Mouse (Mus musculus) layer of hippocampus, adult 2 months (tissue): ENCODE measurements around the gene Otop2. TPM values are rescaled to one million over a fixed set of nuclear protein-coding genes. Genes with fewer than 3 reads are reported as not detected.

ENCODE experiments used
- DNase-seq, 2 experiments: peaks; one replicate each; pipeline ENCODE4 v3.0.0; 2022; ENCODE audit warnings: low spot score in 2 of 2
- H3K27ac ChIP-seq: fragments of 200-600 bp; 2 replicates; pipeline ENCODE4 v1.8.1; 2022
- H3K4me3 ChIP-seq: fragments of 200-600 bp; 2 replicates; pipeline ENCODE4 v1.8.1; 2022; ENCODE audit warnings: mild to moderate bottlenecking
- CTCF ChIP-seq: fragments of 200-600 bp; conservative IDR thresholded peaks from 2 replicates; pipeline ENCODE4 v1.8.1; 2022; ENCODE audit warnings: antibody characterized with exemption, mild to moderate bottlenecking, moderate library complexity
- total RNA-seq, 2 experiments: library from RNA; stranded (reverse); gene quantifications; 2 replicates each; pipeline ENCODE4 v1.2.3; 2021

Otop2 gene
- total RNA-seq, 2 experiments from 2014 or later = 0.51 to 0.59 TPM

DNA sequence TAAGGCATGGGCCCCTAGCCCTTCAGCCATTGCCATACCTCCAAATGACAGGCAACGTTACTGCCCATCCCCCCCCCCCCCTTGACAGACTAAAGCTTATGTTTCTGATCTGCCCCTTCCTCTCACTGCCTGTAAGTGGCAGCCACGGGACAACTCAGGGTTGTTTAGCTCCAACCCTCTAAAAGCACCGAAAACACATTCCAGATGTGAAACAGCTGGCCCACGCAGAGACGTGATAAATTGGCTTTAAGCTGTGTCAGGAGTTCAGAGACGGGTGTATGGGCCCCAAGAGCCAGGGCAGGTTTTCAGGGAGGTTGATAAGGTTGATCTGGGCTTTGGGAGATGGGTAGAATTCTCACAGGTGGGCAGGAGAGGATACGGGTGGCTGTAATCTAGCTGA lies 38.6 kb downstream of the Otop2 start:
- H3K4me3 ChIP-seq = no peak overlapping the region
- no peak overlapping the region for H3K27ac ChIP-seq
- TF ChIP-seq CTCF = no peak
- DNase-seq = no peak

DNA sequence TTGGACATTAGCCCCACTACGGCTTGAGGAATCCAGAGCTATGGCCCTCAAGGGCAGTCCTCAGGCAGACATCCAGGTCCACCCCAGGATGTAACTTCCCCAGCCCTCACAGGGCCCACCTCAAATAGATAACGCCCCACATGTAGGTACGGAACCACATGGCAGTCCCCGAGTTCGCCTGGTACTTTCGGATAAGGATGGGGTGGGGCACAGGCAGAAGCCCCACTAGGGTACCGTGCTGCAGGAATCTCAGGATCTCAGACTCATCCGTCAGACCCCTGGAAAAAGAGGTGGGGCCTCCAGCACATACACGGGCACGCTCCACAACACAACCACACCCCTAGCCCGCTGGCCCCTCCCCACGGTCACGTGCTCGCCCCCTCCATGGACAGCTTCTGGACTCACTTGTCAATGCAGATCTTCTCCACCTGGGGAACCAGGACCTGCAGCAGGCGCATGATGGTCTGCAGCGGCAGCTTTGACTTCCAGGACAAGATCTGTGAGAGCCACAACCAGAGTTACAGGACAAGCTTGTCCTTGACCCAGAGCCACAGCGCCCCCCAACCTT lies 41.8 kb downstream of the Otop2 start:
- DNase-seq = no peak
- H3K4me3 ChIP-seq = no peak overlapping the region
- H3K27ac ChIP-seq = no peak overlapping the region
- TF ChIP-seq CTCF = no peak

DNA sequence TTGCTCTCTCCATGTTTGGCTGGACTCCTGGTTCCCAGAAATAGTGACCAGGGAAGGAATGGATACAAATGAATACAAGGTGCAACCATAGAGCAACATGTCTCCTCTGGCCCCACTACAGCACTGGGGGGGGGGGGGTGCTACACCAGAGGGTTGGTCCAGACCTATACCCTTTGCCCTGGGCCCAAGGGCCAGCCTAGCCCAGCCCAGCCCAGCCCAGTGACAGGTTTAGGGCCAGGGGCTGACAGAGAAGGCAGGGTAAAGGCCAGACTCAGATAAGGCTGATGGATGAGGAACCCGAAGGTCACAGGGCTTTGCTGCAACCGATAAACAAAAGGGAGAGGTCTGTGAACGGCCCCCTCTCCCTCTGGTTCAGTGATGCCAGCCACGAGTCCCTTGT lies 43.0 kb downstream of the Otop2 start:
- no peak for DNase-seq
- no peak overlapping the region for H3K27ac ChIP-seq
- H3K4me3 ChIP-seq = no peak overlapping the region
- TF ChIP-seq CTCF = no peak

DNA sequence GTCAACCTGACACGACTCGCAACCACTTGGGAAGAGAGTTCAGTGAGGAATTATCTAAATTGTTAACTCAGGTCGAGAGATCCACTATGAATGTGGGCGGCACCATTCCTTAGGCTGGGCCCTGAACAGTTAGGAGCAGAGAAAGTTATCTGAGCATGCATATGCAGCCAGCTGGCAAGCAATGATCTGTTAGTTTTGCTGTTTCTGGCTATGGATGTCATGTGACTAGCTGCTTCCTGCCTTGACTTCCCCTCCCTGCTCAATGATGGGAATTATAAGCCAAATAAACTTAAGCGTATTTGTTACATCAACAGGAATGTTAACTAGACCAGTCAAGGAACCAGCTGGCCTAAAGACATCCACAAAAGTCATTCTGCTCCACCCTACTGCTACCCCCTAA lies 46.4 kb downstream of the Otop2 start:
- no peak for DNase-seq
- TF ChIP-seq CTCF = no peak
- no peak overlapping the region for H3K27ac ChIP-seq
- no peak overlapping the region for H3K4me3 ChIP-seq

DNA sequence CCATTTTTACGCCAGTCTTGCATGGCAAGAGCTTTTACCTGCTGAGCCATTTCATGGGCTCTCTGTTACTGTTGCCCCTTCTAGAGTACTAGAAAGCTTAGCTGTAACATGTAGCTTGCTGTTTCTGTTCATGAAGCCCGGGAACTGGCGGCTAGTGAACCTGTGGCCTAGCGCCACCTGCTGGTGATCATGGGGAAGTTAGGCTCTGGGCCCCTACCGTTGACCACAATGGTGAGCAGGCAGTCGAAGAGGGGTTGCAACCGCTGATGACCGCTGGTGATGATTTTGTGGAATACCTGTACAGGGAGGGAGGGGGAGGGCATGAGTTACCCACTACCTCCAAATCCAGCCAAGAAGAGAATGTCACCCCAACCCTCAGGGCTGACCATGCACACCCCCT lies 47.2 kb downstream of the Otop2 start:
- H3K4me3 ChIP-seq = no peak overlapping the region
- no peak overlapping the region for H3K27ac ChIP-seq
- peak; percentile 94 for TF ChIP-seq CTCF
- peak in 1 of 2 experiments; percentile 72 for DNase-seq

DNA sequence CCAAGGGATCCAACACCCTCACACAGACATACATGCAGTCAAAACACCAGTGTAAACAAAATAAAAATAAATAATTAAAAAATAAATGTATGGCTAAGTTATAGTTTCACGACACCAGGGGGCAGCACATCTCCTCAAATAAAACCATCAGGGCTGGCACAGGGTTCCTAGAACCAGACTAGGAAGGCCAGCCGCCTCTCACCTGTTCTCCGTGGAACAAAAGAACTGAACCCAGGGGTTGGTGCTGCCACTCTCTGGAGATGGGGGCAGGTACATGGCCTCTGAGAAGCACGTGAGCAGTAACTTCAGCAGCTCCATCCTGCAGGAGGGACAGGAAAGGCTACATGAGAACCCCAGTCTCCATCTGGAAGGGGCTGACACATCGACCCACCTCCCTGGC lies 51.5 kb downstream of the Otop2 start:
- DNase-seq = peak in 1 of 2 experiments; percentile 75
- no peak overlapping the region for H3K4me3 ChIP-seq
- peak; percentile 85 for TF ChIP-seq CTCF
- peak overlapping the region; percentile 64 for H3K27ac ChIP-seq

DNA sequence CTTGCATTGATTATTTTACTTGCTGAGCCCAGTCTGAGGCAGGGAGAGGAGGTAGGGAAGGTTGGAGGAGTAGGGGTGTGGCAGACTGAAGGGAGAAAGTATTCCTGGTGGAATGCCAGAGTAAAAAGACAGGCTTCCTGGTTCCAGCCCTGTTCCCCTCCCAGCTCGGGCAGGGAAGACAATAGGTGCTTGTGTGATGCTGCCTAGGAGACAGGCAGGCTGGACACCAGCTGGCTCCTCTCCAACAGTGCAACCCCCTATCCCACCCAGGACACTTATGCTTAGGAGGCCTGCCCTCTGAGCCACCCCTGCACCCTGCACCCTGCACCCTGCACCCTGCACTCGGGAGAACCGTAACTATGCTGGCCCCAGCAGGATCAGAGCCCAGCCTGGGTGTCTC lies 52.3 kb downstream of the Otop2 start:
- Histone ChIP-seq H3K4me3 (no peak overlapping the region), H3K27ac (peak overlapping the region; percentile 64; the same call in 1 of the 2 replicates)
- TF ChIP-seq CTCF = no peak
- no peak for DNase-seq

DNA sequence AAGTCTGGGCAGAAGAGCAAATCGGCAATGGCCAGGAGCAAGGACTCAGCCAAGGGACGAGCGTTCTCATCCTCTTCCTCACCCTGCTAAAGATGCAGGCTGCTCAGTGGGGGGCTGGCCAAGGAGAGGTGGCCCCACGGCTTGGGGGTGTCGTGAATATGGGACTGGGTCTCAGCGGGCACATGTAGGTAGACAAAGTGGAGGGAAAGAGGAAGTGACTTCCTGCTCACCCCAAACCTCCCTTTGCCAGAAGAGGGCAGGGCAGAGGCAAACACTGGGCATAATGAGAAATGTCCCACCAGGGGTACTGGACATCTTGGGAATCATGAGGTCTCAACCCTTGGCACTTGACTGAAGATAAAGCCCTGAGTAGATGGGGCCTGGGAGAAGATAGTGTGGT lies 52.8 kb downstream of the Otop2 start:
- no peak for DNase-seq
- H3K4me3 ChIP-seq = no peak overlapping the region
- peak overlapping the region; percentile 64; the same call in 1 of the 2 replicates for H3K27ac ChIP-seq
- peak; percentile 47 for TF ChIP-seq CTCF

DNA sequence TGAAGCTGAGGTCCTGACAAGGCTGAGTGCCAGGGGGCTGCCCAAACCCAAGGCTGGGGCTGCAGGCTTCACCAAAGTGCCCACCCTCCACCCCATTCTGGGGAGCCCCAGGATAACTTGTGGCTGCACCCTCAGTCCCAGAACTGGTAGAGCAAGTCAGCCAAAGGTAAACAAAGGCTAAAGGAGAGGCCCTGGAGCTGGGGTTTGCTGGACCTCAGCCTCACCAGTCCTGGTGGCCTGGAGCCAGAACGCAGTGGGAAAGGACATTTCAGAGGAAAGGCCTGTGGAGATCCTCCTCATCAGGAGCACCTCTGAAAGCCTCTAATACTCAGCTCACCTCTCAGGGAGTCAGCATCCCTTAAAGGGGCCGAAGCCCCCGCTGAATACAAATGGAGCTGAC lies 57.2 kb downstream of the Otop2 start:
- DNase-seq = no peak
- H3K27ac ChIP-seq = no peak overlapping the region
- no peak overlapping the region for H3K4me3 ChIP-seq
- no peak for TF ChIP-seq CTCF

DNA sequence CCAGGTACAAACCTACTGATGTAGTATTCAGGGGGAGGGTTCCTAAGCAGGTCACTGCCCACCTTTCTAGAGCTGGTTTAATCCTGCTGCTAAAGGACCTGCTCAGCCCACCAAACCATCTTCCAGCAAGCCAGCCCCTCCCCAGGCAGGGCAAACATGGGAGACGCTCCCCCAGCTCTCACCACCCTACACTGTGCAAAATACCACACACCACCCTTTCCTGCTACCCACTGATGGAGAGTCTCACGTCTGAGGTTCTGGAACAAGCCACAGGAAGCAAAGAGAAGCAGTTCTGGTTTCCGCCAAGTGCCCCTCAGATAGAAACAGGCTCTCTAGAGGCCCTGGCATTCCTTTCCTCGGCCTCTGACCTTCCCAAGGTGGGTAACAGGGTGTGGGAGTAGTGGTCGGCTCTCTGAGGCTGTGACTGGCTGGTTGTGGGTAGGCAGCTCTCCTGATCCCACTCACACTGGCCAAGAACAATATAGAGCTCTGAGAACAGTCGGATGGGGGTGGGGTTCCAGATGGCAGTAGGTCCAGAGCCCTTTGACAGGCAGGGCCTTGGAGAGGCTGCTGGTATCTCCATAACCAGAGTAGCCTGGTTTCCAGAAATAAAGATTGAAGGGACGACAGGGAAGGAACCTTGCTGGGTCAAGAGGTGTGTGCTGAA lies 59.2 kb downstream of the Otop2 start:
- Histone ChIP-seq H3K27ac (peak overlapping the region; percentile 95), H3K4me3 (peak overlapping the region; percentile 96)
- no peak for TF ChIP-seq CTCF
- no peak for DNase-seq

DNA sequence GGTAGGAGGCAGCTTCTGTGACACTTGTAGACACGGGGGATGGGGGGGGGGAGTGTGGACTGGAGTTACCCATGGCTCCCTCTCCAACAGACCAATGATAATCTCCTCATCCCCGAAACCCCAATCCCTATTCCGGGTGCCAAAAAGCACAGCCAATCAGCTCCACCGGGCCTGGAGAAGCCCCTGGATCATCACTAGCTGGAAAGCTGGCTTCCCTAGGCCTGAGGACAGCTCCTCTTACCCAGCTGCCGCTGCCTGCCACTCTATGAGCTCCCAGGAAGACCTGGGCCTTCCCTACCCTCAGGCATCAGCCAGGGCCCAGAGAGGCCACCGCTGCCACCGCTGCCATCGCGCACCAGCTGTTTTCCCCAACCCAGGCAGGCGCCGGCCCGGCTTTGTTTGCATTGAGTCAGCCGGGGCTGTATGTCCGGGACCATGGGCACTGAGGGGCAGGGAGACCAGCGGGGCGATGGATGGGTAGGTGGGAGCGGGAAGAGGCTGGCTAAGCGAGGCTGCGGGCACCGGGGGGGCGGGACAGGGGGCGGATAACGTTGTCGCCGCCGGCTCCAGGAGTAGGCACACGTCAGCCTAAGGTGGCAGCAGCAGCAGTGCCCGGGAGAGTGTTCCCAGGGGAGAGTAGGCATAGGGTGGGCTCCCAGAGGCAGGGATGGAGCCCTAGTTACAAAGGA lies 59.9 kb downstream of the Otop2 start:
- H3K4me3 ChIP-seq = peak overlapping the region; percentile 96
- peak; percentile 72 to 73 for DNase-seq
- peak overlapping the region; percentile 95 for H3K27ac ChIP-seq
- TF ChIP-seq CTCF = no peak

DNA sequence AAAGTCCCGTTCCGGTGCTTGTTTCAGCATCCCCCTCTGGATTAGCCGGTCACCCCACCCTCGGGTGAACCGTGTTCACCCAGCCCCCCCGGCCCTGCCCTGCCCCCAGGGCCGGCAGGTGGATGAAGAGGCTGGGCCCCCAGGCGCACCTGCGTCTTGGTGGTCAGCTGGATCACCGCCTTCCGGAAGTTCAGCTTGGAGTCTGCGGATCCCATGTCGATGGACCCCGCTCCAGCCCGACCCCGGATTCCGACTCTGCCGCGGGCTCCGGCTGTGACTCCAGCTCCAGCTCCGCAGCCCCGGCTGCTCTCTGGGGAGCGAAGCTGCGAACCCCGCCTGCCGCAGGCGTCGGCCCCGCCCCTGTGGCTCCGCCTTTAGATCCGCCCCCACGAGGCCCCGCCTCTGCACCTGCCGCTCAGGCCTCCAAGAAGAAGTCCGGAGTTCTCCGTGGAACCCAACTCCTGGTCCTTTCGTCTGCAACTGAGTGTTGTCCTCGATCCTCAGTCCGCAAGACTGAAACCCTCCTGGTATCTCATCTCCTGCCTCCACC lies 60.5 kb downstream of the Otop2 start, which contains the start of gene Hid1:
Gene Hid1 (minus strand): TSS at position 362 of the 550 bp plus-strand sequence.
- peak within 1 kb of the TSS; percentile 96 for H3K4me3 ChIP-seq
- H3K27ac ChIP-seq = peak within 1 kb of the TSS; percentile 95
- DNase-seq = peak; percentile 90 to 91
- TF ChIP-seq CTCF = no peak

DNA sequence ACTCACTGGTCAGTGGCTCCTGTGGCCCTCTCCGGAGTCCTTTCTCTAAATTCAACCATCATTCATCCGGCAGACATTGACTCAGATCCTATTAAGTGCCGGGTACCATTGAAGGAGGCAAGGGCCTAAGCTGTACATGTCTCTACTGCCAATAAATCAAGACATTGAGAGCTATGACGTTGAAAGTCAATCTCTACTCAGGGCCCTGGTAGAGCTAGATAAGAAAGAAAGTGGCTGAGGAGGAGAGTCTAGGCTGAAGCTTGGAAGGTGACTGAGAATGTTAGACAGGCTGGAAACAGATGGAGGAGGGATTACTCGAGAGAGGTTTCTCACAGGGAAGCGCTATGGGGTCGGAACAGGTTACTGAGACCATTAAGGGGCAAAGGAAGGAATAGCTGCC lies 63.4 kb downstream of the Otop2 start:
- Histone ChIP-seq H3K4me3 (no peak overlapping the region), H3K27ac (no peak overlapping the region)
- DNase-seq = no peak
- no peak for TF ChIP-seq CTCF

DNA sequence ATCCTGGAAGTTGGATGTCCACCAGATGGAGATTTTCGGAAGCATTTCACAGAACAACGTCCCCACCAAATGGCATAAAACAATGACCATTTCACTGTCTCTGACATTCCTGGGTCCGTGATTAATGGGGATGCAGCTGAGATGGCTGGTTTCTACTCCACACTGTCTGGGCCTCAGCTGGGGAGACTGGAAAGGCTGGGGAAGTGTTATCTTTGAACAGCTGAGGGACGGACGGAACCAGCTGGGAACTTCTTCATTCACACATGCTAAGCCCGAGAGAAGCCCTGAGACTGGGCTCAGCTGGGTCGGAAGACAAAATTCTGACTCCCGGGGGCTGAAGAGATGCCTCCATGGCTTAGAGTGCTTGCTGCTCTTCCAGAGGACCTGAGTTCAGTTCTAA lies 64.4 kb downstream of the Otop2 start:
- no peak for TF ChIP-seq CTCF
- DNase-seq = no peak
- Histone ChIP-seq H3K4me3 (no peak overlapping the region), H3K27ac (no peak overlapping the region)
